Mouse (Mus musculus) heart, adult 18-20 months (tissue): ENCODE results near the gene Dcaf8. TPM values are rescaled to one million over a fixed set of nuclear protein-coding genes. Genes with fewer than 3 reads are reported as not detected.

ENCODE experiments used
- DNase-seq, 2 experiments: peaks; one replicate each; pipeline ENCODE4 v3.0.0; 2021 to 2022; ENCODE audit warnings: mixed read lengths in 1 of 2
- total RNA-seq, 2 experiments: library from RNA; stranded (reverse); gene quantifications; 2 replicates each; pipeline ENCODE4 v1.2.3; 2021

Dcaf8 gene
- total RNA-seq, 2 experiments from 2014 or later: 110 to 119 TPM

DNA sequence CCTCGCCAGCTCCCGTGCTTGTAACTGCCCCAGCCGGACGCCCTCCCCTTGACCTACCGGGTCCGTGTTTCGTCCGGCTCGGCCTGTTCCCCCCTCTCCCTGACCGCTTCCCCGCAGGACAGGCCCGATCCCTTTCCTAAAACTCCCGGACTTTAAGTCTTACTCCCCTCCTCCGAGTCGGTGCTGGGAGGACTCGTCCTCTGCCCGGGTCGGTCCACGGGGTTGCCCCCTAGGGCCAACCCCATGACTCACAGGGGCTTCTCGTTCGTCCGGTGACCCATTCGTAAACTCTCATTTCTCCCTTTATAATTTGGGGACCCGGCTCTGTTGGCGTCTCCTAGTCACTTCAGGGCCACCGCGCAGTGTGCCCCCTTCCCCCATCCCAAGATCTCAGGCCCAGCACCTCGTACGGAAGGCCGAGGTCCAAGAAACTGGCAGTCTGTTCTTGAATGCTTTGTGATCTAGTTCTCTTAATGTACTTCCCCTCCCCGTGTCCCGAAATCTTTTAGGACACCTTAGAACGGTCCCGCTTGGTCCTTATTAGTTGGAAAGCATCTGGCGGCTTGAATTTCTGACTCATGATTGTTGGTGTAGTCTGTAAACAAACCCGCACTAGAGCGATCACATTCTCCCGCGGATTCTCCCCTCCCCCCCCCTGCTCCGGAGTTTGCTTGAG, 533 bp downstream of the Dcaf8 start:
- peak; percentile 23 to 76 for DNase-seq

GRCm38 (mm10) chr1:172148955-172149815, 1.3 kb downstream of the Dcaf8 start:
- DNase-seq: no peak

DNA sequence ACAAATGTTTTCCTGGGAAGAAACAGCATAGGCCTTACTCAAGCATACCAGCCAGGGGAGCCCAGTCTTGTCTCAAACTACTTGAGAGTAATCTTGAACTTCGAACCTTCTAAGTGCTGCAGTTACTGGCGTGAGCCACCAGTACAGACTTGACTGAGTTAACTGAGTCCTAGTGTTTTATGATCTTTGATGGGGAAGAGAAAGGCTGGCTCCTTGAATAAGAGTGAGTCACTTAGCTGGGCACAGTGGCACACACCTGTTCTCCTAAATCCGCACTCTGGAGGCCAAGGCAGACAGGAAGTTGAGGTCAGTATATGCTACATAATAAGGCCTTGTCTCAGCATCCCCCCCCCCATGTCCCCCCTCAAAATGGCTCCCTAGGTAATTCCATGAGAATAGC, 6.7 kb downstream of the Dcaf8 start:
- DNase-seq: no peak

DNA sequence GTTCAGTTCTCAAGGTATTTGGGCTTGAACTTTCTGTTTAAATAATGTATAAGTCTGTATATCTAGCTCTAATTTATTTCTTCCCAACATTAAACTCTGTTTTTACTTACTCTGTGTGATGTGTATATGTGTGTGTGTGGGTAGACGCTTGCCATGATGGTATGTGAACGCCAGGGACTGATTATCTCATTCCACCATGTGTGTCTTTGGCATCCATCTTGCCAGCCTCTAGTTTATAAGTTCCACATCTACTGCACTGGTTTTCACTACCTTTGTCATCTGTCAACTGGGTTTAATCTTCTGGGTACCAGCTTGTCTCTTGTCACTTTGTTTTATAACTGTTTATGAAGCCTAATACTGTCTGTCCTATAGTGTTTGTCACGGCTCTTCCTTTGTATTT, 7.6 kb downstream of the Dcaf8 start:
- DNase-seq: no peak

DNA sequence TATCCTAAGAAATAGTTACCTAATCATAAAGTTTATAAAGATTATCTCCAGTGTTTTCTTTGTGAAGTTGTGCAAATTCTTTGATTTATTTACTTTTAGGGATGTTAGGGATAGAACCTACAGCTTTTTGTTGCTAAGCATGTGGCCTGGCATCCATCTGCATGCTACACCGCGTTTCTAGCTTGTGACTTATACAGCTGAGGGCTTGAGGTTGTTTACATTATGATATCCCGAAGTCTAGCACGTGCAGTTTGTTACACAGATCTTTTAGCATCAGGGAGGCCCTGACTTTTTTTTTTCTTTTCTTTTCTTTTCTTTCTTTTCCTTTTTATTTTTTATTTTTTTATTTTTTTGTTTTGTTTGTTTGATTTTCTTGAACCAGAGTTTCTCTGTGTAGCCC, 12.1 kb downstream of the Dcaf8 start:
- no peak for DNase-seq

DNA sequence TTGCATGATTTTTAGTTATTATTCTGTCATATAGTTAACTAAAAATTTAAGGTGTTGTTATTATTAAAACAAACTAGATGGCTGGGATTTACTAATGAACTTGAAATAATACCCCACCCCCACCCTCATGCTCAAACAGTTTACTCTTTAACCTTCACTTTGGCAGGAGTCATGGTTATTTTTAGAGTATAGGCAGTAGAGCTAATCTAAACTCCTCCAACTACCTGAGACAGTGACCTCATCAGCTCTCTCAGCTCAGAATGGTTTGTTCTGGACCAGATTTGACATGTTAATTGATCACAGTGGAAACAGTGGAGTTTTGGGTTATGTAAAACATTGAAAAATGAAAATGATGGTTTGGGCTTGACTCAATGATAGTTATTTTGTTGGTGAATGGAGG, 12.6 kb downstream of the Dcaf8 start:
- DNase-seq: no peak

DNA sequence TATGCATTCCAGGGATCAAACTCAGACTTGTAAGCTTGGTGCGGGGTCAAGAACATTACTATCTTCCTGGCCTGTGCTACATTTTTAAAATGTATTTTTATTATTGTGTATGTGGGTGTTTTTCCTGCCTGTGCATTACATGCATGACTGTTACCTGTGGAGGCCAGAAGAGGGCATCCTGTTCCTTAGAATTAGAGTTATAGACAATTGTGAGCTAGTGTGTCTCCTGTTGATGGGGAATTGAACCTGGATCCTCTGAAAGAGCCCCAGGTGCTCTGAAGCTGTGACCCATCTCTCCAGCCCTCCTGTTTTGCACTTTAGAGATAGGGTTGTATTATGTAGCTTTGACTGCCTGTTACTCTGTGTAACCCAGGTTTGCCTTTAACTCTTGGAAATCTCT, 14.1 kb downstream of the Dcaf8 start:
- DNase-seq: peak; percentile 40 to 61

- no peak for DNase-seq
Measured at GRCm38 (mm10) chr1:172162959-172163358, 15.1 kb downstream of the Dcaf8 start.

DNA sequence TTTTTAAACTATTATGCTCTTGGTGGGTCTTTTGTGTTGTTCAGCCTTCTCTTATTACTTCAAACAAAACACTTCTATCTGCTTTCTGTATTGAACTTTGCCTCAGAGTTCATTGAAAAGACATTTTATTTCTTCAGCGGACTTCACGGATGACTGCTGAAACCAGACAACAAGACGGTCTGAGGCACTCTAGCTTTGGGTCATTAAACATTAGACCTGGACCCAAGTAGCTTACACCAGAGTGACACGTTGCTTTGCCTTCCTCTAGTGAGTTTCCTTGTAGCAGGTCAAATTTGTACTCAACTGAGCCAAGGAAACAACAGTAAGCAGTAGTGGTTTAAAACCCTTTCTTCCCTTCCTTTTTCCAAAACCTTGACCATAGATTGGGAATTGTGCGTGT, 20.0 kb downstream of the Dcaf8 start:
- DNase-seq: no peak

- no peak for DNase-seq
Measured at GRCm38 (mm10) chr1:172169809-172170208, 21.9 kb downstream of the Dcaf8 start.

- no peak for DNase-seq
Measured at GRCm38 (mm10) chr1:172172381-172172780, 24.5 kb downstream of the Dcaf8 start.

DNA sequence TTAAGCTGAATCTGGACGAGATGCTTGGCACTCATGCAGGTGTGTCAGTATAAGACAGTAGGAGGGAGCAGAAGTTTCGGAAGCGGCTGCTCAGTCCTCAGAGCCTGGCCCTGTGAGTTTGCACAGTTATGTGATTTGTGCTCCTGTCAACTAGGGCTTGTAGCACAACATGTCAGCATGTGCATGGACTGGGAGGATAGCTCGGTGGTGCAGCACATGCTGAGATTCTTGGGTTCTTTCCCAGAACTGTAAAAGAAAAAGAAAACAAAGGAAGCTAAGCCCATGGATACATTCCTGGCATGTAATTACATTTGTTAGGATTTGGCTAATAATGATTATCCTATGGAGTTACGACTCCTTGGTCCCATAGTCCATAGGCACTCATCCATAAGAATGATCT, 25.3 kb downstream of the Dcaf8 start:
- DNase-seq: no peak

GRCm38 (mm10) chr1:172177791-172178190, 29.9 kb downstream of the Dcaf8 start:
- DNase-seq: no peak

GRCm38 (mm10) chr1:172179102-172179501, 31.2 kb downstream of the Dcaf8 start:
- no peak for DNase-seq

- DNase-seq: peak in 1 of 2 experiments; percentile 68
Measured at GRCm38 (mm10) chr1:172180881-172181280, 33.0 kb downstream of the Dcaf8 start.

DNA sequence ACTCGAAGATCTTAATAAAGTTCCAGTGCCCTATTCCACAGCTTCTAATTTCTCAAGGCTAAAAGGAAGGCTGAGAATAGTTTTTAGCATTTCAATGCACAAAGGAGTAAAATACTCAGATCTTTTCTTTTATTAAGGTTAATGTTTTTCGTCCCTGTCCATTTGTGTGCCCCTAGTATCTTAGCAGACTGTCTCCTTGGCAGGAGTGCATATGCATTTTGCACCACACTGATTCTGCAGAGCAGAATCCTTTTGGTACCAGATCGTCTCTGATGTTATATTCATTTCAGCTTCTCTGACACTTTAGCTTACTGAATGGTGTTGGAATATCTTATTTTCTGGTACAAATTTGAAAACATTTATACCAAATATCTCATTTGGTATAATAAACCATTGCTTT, 33.9 kb downstream of the Dcaf8 start:
- DNase-seq: no peak

- DNase-seq: no peak
Measured at GRCm38 (mm10) chr1:172183056-172183455, 35.2 kb downstream of the Dcaf8 start.

DNA sequence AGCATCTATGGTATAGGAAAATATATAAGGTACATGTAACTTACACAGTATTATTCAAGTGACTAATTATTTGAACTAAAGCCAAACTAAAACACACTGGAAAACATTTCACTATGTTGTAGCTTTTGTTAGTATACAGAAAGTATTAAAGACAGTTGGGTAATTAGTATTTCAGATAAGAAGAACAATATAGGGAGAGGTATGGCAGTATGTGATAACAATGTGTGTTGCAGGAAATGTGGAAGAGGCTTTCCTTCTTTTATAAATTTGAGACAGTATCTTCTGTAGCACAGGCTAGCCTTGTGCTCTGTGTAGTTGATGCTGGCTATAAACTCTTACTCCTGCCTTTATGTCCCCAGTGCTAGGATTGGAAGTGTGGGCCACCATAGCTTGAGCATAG, 36.0 kb downstream of the Dcaf8 start:
- no peak for DNase-seq

- DNase-seq: no peak
Measured at GRCm38 (mm10) chr1:172186401-172187289, 38.8 kb downstream of the Dcaf8 start.

- DNase-seq: no peak
Measured at GRCm38 (mm10) chr1:172188891-172189290, 41.0 kb downstream of the Dcaf8 start.

- DNase-seq: no peak
Measured at GRCm38 (mm10) chr1:172191578-172191977, 43.7 kb downstream of the Dcaf8 start.

GRCm38 (mm10) chr1:172192217-172192616, 44.3 kb downstream of the Dcaf8 start:
- DNase-seq: no peak

DNA sequence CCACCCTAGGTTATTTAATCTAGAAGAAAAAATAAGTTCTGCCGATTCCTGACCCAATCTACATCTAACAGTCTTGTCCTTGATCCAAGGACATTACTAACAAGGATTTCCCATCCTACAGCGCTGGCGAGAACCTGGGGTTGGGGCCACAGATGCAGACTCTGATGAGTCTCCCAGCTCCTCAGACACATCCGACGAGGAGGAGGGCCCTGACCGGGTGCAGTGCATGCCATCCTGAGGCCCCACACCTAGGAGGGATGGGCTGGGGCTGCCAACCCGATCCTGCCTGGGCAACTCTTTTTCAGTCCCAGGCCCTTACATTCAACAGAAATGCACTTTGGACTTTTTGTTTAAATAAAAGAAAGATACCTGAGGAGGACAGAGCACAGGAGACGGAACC, 46.6 kb downstream of the Dcaf8 start:
- DNase-seq: no peak
